Mouse (Mus musculus) brain, embryonic 14.5 days (tissue): ENCODE measurements around the gene Zbtb45. TPM values are rescaled to one million over a fixed set of nuclear protein-coding genes. Genes with fewer than 3 reads are reported as not detected.

Experiments
- DNase-seq: peaks from one replicate; pipeline ENCODE4 v3.0.0-alpha.2; 2011; ENCODE audit warnings: low read depth
- CTCF ChIP-seq: fragments of 200-500 bp; IDR thresholded peaks from 2 replicates; pipeline ENCODE4 v1.5.1; 2012; ENCODE audit warnings: inconsistent platforms, mild to moderate bottlenecking, moderate library complexity, borderline replicate concordance; ENCODE audit not compliant: insufficient read depth, insufficient read length; ENCODE audit errors: extremely low read depth
- POLR2A ChIP-seq: fragments of 200-500 bp; IDR thresholded peaks from 2 replicates; pipeline ENCODE4 v1.6.1; 2012; ENCODE audit warnings: mild to moderate bottlenecking, inconsistent platforms, borderline replicate concordance; ENCODE audit not compliant: poor library complexity, insufficient read depth, insufficient read length, severe bottlenecking; ENCODE audit errors: extremely low read depth
- polyA plus RNA-seq: library from polyadenylated mRNA; depleted of rRNA; stranded (reverse); fragments of >200 nt; gene quantifications from 2 replicates; pipeline ENCODE4 v1.2.3, GENCODE M21; 2012; rRNA removed

The Zbtb45 gene
- polyA plus RNA-seq, 1 experiment, result 54.8 TPM

DNA sequence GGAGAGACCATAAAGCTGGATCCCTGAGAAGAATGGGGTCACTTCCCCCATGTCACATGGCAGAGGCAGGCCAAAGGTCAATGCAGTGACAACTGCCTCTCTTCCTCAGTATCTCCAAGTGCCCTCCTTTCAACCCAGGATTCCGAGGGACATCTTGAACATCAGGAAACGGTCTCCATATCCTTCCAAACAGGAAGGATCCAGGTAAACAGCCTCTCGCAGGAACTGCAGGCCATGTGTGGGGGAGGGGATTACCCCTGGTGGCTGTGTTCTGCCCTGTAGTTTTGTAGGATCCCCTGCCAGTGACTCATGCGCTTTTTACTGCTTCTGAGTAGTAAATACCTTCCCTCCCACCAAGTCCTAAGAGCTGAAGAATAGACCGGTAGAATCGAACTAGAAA is 30.1 kb downstream of the Zbtb45 start:
- DNase-seq, result no peak

DNA sequence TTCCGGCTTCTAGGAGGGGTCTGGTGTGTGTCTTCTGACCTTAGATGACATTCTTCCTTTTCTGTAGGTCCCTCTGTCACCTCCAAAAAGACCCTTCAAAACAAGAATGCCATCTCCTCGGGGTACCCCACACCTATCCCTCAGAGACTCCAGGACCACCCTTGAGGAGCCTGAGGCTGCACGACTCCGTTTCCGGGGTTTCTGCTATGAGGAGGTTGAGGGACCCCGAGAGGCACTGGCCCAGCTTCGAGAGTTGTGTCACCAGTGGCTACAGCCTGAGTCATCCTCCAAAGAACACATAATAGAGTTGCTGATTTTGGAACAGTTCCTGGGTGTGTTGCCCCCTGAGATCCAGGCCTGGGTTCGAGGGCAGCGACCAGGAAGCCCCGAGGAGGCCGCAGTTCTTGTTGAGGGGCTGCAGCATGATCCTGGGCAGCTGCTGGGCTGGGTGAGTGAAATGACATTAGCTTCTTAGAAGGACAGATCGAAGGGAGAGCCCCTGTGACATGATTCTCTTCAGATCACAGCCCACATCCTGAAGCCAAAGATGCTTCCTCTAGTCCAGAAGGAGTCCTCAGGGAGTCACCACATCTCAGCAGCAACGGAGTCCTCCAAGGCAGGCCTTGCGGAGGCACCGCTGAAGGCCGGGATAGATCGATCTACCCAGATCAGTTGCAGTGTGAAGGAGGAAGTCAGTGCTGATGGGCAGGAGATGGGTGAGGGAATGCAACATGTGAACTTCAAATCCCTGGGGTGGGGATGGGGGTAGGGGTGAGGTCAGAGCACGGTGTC is 30.7 kb downstream of the Zbtb45 start:
- TF ChIP-seq CTCF, result no peak
- no peak for TF ChIP-seq POLR2A
- DNase-seq, result no peak

More for the DNA sequence above, 30.1 kb downstream of the Zbtb45 start:
- TF ChIP-seq CTCF (no peak), POLR2A (no peak)

DNA sequence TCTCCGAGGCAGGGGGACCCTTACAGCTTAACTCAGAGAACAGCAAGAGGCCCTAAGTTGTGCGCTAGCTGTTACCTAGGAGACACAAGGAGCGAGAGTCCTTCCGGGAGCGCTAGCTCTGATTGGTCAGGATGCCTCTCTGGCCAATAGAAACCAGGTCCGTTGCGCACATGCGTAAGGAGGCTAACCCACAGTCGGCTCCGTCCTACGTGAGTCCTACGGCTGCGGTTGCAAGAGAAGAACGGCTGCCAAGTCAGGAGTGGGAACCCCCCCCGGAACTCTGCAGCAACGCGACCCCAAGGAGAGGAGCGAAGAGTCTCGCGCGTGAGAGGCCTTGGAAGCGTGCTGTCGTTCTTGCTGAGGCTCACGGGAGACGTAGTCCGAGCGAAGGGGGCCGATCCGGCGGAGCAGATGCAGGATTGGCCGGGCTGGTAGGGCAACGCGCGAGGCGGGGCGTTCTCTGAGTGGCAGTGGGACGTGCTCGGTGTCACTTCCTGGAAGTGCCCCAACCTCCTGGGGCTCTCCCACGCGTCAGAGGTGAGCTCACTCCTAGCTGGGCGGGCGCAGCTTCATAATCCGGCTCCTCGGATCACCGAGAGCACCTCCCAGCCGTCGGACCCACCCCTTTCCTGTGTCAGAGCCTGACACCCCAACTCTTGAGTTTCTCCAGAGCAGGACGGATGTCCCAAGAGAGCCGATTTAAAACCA is 32.0 kb downstream of the Zbtb45 start, which contains the start of gene Zfp446:
Gene Zfp446, plus strand, starts transcription at position 167 of the 708 bp plus-strand sequence.
- DNase-seq, result peak; percentile 99
- TF ChIP-seq CTCF (no peak), POLR2A (peak; percentile 77; the same call in 1 of the 2 replicates)

- TF ChIP-seq POLR2A (no peak), CTCF (no peak)
- no peak for DNase-seq
Observed at GRCm38 (mm10) chr7:12970906-12971305, 38.9 kb downstream of the Zbtb45 start.

DNA sequence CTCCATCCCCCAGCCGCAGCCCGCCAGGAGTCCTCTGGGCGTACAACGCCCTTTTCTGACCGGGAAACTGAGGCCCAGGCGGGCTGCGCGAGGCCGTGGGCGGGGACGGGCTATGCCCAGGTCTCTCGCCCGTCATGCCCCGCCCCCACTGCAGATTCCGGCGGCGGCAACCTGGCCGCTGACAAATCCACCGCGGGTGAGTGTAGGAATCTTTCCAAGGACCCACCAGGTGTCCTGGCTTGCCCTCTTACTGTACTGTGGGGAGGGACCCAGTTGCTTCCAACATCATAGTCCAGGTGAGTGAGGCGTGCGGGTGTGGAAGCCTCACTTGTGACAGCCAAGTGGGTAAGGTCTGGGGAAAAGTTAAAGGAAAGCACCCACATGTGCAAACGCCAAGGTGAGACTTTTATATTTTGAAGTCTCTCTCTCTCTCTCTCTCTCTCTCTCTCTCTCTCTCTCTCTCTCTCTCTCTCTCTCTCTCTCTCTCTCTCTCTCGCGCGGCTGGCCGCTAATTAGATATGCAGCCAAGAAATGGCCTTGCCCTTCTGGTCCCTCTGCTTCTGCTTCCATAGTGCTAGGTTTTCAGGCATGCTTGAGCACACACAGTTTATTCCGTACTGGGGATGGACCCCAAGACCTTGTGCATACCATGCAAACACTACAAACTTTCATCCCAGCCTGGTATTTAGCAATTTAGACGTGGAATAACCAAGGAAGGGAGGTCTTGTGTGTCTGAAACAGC is 43.6 kb downstream of the Zbtb45 start:
- peak; percentile 31 for DNase-seq
- TF ChIP-seq POLR2A (no peak), CTCF (no peak)

GRCm38 (mm10) chr7:12965678-12966091 is 44.1 kb downstream of the Zbtb45 start, which contains the start of gene Zfp324:
Gene Zfp324 (plus strand): TSS chr7:12965838.
- DNase-seq, result peak; percentile 97
- TF ChIP-seq CTCF (no peak), POLR2A (peak; percentile 47; the same call in 1 of the 2 replicates)

DNA sequence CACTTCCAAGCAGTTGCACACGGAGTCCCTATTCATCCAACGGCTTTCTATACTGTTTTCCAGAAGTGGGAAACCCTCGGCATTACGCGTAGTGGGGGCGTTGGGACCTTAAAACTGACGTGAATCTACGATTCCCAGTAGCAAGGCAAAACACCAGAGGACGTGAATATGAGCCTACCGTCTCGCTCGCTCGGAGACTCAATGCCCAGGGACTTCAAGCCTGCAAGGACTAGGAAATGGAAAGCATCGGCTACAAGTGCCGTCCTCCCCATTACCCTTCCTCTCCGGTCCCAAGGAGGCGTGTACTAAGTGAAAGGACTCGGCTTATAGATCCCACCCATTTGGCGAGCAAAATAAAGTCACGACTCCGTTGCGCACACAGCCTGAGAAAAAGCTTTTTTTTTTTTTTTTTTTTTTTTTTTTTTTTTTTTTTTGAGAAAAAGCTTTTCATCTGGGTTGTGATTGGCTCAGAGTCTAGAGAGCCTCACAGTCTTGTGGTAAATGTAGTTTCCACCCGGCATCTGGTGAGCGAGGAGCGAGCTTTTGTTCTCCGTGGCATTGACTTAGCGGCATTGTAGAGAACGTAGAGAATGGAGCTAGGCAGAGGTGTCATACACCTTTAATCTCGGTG is 48.2 kb downstream of the Zbtb45 start:
- peak; percentile 96 for DNase-seq
- TF ChIP-seq POLR2A, result no peak; the same call in 1 of the 2 replicates
- no peak for TF ChIP-seq CTCF

DNA sequence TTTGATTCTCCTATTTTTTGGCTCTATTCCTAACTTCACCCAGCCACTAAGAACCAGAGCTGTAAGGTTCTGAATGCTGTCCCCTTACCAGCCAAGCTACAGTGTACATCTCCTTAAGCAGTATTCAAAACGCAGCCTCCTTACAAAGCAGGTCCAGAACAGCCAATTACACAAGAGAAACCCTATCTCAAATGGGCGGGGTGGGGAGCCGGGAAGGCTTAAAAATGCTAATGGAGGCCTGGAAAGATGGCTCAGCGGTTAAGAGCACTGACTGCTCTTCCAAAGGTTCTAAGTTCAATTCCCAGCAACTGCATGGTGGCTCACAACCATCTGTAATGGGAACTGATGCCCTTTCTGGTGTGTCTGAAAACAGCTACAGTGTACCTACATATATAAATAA is 50.1 kb downstream of the Zbtb45 start:
- DNase-seq, result no peak
- TF ChIP-seq CTCF, result no peak
- TF ChIP-seq POLR2A, result no peak

DNA sequence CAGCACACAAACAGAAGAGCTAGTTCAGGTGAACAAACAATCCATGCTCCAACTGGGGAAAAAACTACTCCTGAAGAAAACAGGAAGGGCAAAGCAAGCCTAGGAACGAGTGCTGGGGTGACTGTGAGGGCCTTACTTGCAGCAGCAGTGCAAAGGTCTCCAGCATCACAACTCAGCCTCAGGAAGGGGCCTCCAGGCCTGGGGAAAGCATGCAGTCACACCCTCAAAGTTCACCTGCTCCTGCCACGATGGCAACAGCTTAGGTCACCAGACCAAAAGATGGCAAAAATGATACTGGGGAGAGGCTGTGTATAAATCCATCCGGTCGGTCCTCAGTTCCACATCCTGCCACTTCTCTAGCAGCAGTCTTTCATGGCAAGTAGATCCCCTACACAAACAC is 50.9 kb downstream of the Zbtb45 start:
- no peak for TF ChIP-seq CTCF
- no peak for TF ChIP-seq POLR2A
- no peak for DNase-seq

DNA sequence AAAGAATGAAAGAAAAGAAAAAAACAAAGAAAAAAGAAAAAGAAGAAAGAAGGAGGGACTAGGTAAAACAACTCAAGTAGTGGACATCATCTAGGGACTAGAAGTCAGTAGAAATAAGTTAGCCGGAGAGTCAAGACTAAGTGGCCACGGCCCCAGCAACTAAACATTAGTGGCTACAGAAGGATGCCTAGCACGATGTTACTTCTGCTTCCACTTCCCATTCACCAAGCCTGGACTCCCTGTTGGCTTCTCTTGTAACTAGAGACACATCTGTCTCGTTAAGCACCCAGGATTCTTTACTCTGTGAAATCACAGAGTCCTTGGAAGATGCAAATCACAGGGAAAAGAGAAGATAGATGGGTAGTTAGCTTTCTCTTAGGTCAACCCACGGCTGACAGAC is 52.3 kb downstream of the Zbtb45 start:
- no peak for DNase-seq
- no peak for TF ChIP-seq POLR2A
- TF ChIP-seq CTCF, result no peak

- TF ChIP-seq CTCF (no peak), POLR2A (no peak)
- no peak for DNase-seq
Observed at GRCm38 (mm10) chr7:12954896-12955295, 54.9 kb downstream of the Zbtb45 start.

Other genes starting within 250 kb of the Zbtb45 start
- gene Zscan18, start 206.4 kb downstream of the Zbtb45 start, polyA plus RNA-seq, result 21.8 and 25.6 TPM in 2 replicates
- 19.1 and 22.6 TPM in 2 replicates for gene Zfp329, start 191.2 kb downstream of the Zbtb45 start, polyA plus RNA-seq
- gene Zfp110, start 175.3 kb downstream of the Zbtb45 start, polyA plus RNA-seq, result 11.4 and 13.4 TPM in 2 replicates
- 9.4 and 10.5 TPM in 2 replicates for gene Zfp128, start 128.9 kb downstream of the Zbtb45 start, polyA plus RNA-seq
- 14.2 and 17.8 TPM in 2 replicates for gene Zscan22, start 112.2 kb downstream of the Zbtb45 start, polyA plus RNA-seq
- 2,137 and 2,684 TPM in 2 replicates for gene Rps5, start 87.7 kb downstream of the Zbtb45 start, polyA plus RNA-seq
- gene Rnf225, start 82.6 kb downstream of the Zbtb45 start, polyA plus RNA-seq, result 2.6 and 3.3 TPM in 2 replicates
- 14.1 and 16.1 TPM in 2 replicates for gene Zfp324, start 44.2 kb downstream of the Zbtb45 start, polyA plus RNA-seq
- gene Zfp446, start 32.2 kb downstream of the Zbtb45 start, polyA plus RNA-seq, result 14.2 and 16.5 TPM in 2 replicates
- gene Slc27a5, start 11.8 kb downstream of the Zbtb45 start, polyA plus RNA-seq, result 0.75 and 1.9 TPM in 2 replicates
- 585 and 651 TPM in 2 replicates for gene Trim28, start 10.9 kb downstream of the Zbtb45 start, polyA plus RNA-seq
- 166 and 170 TPM in 2 replicates for gene Chmp2a, start 24.8 kb upstream of the Zbtb45 start, polyA plus RNA-seq
- 373 and 391 TPM in 2 replicates for gene Ube2m, start 28.2 kb upstream of the Zbtb45 start, polyA plus RNA-seq
- 11.8 and 11.9 TPM in 2 replicates for gene Mzf1, start 44.7 kb upstream of the Zbtb45 start, polyA plus RNA-seq
- 0.03 and 0.07 TPM in 2 replicates for gene Vmn1r85, start 85.1 kb upstream of the Zbtb45 start, polyA plus RNA-seq
- gene Vmn1r86, start 109.9 kb upstream of the Zbtb45 start, polyA plus RNA-seq, result 0.03 TPM in 1 of 2 replicates, not detected in the other
- gene Vmn1r87, start 130.1 kb upstream of the Zbtb45 start, polyA plus RNA-seq, result not detected in 2 replicates
- gene Vmn1r88, start 149.5 kb upstream of the Zbtb45 start, polyA plus RNA-seq, result not detected in 2 replicates
- not detected in 2 replicates for gene Vmn1r89, start 203.0 kb upstream of the Zbtb45 start, polyA plus RNA-seq